Mouse (Mus musculus) CH12.LX (cell line): ENCODE results near the gene Sphk1.

Source experiments
- BHLHE40 ChIP-seq: IDR thresholded peaks from 2 replicates; pipeline ENCODE4 v1.6.1; 2011; ENCODE audit warnings: mild to moderate bottlenecking, low read depth, low read length, improper control_type of control experiment
- CTCF ChIP-seq, 2 experiments: IDR thresholded peaks in 1 of 2; conservative IDR thresholded peaks in 1 of 2; 2 replicates each; pipeline ENCODE4 v1.5.1; 2011 to 2012; ENCODE audit warnings: low read depth in 2 of 2, low read length in 2 of 2, improper control_type of control experiment in 1 of 2, inconsistent platforms in 1 of 2, mild to moderate bottlenecking in 1 of 2, moderate library complexity in 1 of 2
- GABPA ChIP-seq: IDR thresholded peaks from 2 replicates; pipeline ENCODE4 v1.6.1; 2012; ENCODE audit warnings: low read depth, low read length, improper control_type of control experiment, inconsistent platforms; ENCODE audit not compliant: insufficient replicate concordance
- MAX ChIP-seq: IDR thresholded peaks from 2 replicates; pipeline ENCODE4 v1.6.1; 2011; ENCODE audit warnings: low read length, improper control_type of control experiment
- MEF2A ChIP-seq: IDR thresholded peaks from 2 replicates; pipeline ENCODE4 v1.6.1; 2014; ENCODE audit warnings: low read depth, mild to moderate bottlenecking, inconsistent platforms, low read length, improper control_type of control experiment, borderline replicate concordance
- POLR2A ChIP-seq: IDR thresholded peaks from 2 replicates; pipeline ENCODE4 v1.6.1; 2011; ENCODE audit warnings: low read depth, mild to moderate bottlenecking, improper control_type of control experiment, low read length
- ZC3H11A ChIP-seq: IDR thresholded peaks from 2 replicates; pipeline ENCODE4 v1.6.1; 2012; ENCODE audit warnings: low read depth, mild to moderate bottlenecking, inconsistent platforms, low read length, improper control_type of control experiment
- ZKSCAN1 ChIP-seq: IDR thresholded peaks from 2 replicates; pipeline ENCODE4 v1.6.1; 2012; ENCODE audit warnings: low read depth, inconsistent platforms, low read length, improper control_type of control experiment, borderline replicate concordance

DNA sequence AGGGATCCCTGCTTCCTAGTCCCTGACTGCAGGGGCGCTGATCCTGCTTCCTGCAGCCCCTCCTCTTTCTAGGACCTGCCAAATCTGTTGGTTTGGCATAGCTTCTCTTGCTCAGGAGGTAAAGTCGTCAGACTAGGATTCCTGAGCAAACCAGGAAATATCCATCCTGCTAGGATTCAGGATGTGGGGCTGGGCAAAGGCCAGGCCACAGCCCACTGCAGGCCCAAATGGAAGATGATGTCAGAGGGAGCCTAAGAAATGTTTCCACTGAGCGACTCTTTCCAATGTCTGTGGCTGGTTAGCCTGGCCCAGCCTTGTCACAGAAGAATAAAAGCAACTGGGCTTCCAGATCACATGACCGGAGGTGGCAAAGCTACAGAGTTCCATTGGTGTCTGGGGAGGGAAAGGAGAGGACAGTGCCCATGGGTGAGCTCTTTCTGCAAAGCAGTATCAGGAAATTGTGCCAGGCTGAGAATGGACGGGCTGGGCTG is 7.0 kb upstream of the Sphk1 start:
- TF ChIP-seq ZC3H11A (no peak), POLR2A (no peak), GABPA (no peak), BHLHE40 (0 out of 2 replicates have a peak, but pooled peaks have one; percentile 31), ZKSCAN1 (no peak), CTCF (conservative IDR thresholded peaks at IDR 0.05 in 1 of 2, IDR thresholded peaks at IDR 0.05 in 1 of 2; ENCODE audit: low read depth in 2 of 2, low read length in 2 of 2) (no peak), MAX (no peak), MEF2A (peak; percentile 76; the same call in 1 of the 2 replicates)
